Mouse (Mus musculus) embryonic facial prominence, embryonic 10.5 days (tissue): Measurements from ENCODE around the gene Gba. TPM values are rescaled to one million over a fixed set of nuclear protein-coding genes. Genes with fewer than 3 reads are reported as not detected.

Experiments used
- DNase-seq: peaks from one replicate; pipeline ENCODE4 v3.0.0-alpha.2; 2017; ENCODE audit warnings: low spot score
- H3K27ac ChIP-seq: fragments of 300-500 bp; sonication (generic); replicated peaks from 2 replicates; pipeline ENCODE4 v1.5.1; 2016; ENCODE audit warnings: mild to moderate bottlenecking
- H3K27me3 ChIP-seq: fragments of 300-500 bp; sonication (generic); replicated peaks from 2 replicates; pipeline ENCODE4 v1.6.1; 2016; ENCODE audit warnings: low read depth, mild to moderate bottlenecking; ENCODE audit not compliant: poor library complexity, severe bottlenecking
- H3K36me3 ChIP-seq: fragments of 300-500 bp; sonication (generic); replicated peaks from 2 replicates; pipeline ENCODE4 v1.6.1; 2016; ENCODE audit warnings: mild to moderate bottlenecking, moderate library complexity
- H3K4me1 ChIP-seq: fragments of 300-500 bp; sonication (generic); 2 replicates; pipeline ENCODE4 v1.6.1; 2016
- H3K4me3 ChIP-seq: fragments of 300-500 bp; sonication (generic); 2 replicates; pipeline ENCODE4 v1.5.1; 2016; ENCODE audit warnings: mild to moderate bottlenecking, moderate library complexity
- H3K9me3 ChIP-seq: fragments of 300-500 bp; sonication (generic); 2 replicates; pipeline ENCODE4 v1.6.1; 2016; ENCODE audit warnings: mild to moderate bottlenecking
- WGBS: fragments of 180-500 bp; shearing (Covaris S2); methylation state at CpG from one replicate; pipeline ENCODE4 v1.1.7; 2016; 5-methylcytosine and 5-hydroxymethylcytosine counted together
- polyA plus RNA-seq: library from polyadenylated mRNA; unstranded; fragments of >200 nt; fragmentation: Nextera tagmentation; extraction: Ambion mirVana; gene quantifications from 2 replicates; pipeline ENCODE4 v1.2.1, GENCODE M21; 2016

The Gba gene
- polyA plus RNA-seq, 1 experiment from 2014 or later: 33.9 TPM

DNA sequence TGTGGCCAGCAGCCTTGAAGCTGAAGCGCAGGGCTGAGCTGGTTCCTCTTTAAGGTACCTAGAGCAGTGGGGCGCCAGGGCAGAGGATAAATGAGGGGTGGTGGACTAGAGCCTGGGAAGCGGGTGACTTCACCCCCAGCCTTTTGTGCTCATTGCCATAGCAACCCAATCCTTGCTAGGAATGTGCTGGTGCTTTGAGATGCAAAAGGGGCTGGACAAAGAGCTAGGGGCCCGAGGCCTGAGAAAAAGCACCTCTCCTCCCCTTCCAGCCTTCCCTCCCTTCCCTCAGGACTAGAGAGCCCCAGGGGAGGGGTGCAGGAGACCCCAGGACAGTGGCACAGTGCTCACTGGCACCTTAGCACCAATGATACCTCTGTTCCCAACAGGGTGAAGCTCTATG lies 23.2 kb downstream of the Gba start:
- 16% methylated on average over 4 of the region's 4 CpGs for WGBS
- Histone ChIP-seq H3K9me3 (no peaks in the 10 kb centered on the region), H3K4me1 (peaks cover 72% of the 10 kb centered on the region), H3K27me3 (peaks cover 38% of the 10 kb centered on the region), H3K4me3 (peak overlapping the region; percentile 78), H3K27ac (peak overlapping the region; percentile 93), H3K36me3 (peaks cover 47% of the 10 kb centered on the region)
- peak; percentile 65 for DNase-seq

GRCm38 (mm10) chr3:89226361-89226760 lies 23.6 kb downstream of the Gba start:
- Histone ChIP-seq H3K27ac (peak overlapping the region; percentile 93), H3K4me3 (peak overlapping the region; percentile 78), H3K27me3 (peaks cover 43% of the 10 kb centered on the region), H3K36me3 (peaks cover 43% of the 10 kb centered on the region), H3K9me3 (no peaks in the 10 kb centered on the region), H3K4me1 (peaks cover 67% of the 10 kb centered on the region)
- WGBS: 11% methylated on average over 11 of the region's 11 CpGs
- peak; percentile 34 for DNase-seq

- Histone ChIP-seq H3K9me3 (no peaks in the 10 kb centered on the region), H3K4me3 (peak within 1 kb of the TSS; percentile 78), H3K27ac (peak within 1 kb of the TSS; percentile 93), H3K4me1 (peaks cover 70% of the 10 kb centered on the region), H3K27me3 (peaks cover 48% of the 10 kb centered on the region), H3K36me3 (peaks cover 37% of the 10 kb centered on the region)
- WGBS: 2% methylated on average over 21 of the region's 21 CpGs
- DNase-seq: no peak
These were observed 24.2 kb downstream of the Gba start, which contains the start of gene Mtx1 for GRCm38 (mm10) chr3:89226900-89227299. Gene Mtx1 (minus strand): TSS chr3:89227088.

DNA sequence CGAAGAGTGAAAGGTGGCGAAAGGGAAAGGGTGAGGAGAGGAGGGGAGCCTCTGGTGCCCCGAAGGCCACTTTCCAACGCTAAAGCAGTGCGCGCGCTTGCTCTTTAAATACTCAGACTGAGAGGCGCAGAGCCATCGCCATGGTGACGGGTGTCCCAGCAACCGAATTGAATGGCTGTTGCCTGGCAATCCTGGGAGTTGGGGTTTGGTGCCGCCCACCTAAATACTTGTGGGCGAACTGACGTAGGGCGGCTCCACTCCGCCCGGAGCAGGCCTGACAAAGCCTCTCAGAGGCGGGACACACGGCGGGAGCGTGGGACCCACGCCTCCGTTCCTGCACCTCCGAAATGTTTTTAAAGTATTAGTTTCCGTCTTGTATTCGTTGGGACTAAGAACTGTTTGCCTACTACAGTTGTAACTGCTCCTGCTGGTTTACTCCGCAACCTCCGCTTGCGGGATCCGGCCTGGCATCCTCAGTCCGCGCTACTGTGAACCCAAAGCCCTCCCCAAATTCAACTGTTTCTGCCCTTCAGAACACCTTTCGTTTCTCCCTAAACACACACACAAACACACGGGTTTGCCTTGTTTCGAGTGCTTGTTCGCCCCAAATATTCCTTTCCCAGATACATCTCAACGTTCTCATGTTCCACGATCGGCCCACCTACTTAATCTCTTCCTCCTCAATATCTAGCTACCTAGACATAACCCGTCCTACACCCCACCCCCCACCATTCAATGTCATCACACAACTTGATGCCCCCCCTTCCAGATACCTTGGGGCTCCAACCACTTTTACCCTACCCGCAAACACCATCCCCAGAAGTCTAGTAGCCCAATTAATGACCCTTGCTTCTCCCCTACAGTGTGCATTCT lies 24.8 kb downstream of the Gba start:
- Histone ChIP-seq H3K27ac (peak overlapping the region; percentile 93), H3K4me1 (peaks cover 76% of the 10 kb centered on the region), H3K27me3 (peaks cover 52% of the 10 kb centered on the region), H3K4me3 (peak overlapping the region; percentile 78), H3K36me3 (peaks cover 31% of the 10 kb centered on the region), H3K9me3 (no peaks in the 10 kb centered on the region)
- peak; percentile 95 for DNase-seq
- 3% methylated on average over 41 of the region's 41 CpGs for WGBS

DNA sequence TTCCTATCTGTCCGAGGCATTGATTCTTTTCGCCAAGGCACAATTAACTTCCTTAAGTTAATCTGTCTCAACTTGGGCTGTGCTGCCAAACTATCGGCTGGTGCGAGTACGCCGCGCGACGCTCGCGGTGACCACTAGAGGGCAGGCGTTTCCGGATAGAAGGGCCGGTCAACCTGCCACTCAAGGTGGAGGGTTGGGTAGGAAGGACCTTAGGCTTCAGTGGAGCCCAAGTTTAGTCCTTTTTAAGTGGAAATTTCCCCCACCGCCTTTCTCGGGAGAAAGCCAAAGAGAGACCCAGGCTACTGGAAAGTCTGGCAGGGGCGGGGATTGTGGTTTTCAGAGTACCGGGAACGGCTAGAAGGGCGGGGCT lies 25.4 kb downstream of the Gba start:
- Histone ChIP-seq H3K27ac (peak overlapping the region; percentile 93), H3K36me3 (peaks cover 25% of the 10 kb centered on the region), H3K4me1 (peaks cover 76% of the 10 kb centered on the region), H3K9me3 (no peaks in the 10 kb centered on the region), H3K4me3 (peak overlapping the region; percentile 78), H3K27me3 (peaks cover 58% of the 10 kb centered on the region)
- DNase-seq: peak; percentile 92
- WGBS: under 1% methylated on average over 20 of the region's 20 CpGs

DNA sequence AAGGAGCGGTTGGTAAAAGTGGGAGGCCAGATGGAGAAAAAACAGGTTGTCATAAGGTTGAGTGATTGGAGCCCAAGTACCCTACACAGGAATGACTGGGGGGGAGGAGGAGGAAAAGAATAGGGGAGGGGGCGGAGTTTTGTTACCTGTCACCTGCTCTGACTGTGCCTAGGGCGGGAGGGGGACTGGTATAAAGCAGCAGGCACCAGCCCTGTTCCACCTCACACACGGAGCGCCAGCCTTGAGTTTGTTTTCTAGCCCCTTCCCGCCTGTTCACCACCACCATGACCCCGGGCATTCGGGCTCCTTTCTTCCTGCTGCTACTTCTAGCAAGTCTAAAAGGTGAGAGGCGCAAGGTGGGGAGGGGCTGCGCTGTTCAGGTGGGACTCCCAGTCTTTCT lies 26.1 kb downstream of the Gba start, which contains the start of gene Muc1:
TSS of gene Muc1 (plus strand) at position 222 of the 400 bp plus-strand sequence.
- WGBS: 20% methylated on average over 10 of the region's 10 CpGs
- peaks cover 59% of the 10 kb centered on the region for H3K27me3 ChIP-seq
- H3K4me1 ChIP-seq: peaks cover 72% of the 10 kb centered on the region
- peak within 1 kb of the TSS; percentile 93 for H3K27ac ChIP-seq
- peak within 1 kb of the TSS; percentile 78 for H3K4me3 ChIP-seq
- no peak for DNase-seq
- no peaks in the 10 kb centered on the region for H3K9me3 ChIP-seq
- H3K36me3 ChIP-seq: peaks cover 18% of the 10 kb centered on the region

- peaks cover 59% of the 10 kb centered on the region for H3K27me3 ChIP-seq
- WGBS: 61% methylated on average over 4 of the region's 4 CpGs
- no peak for DNase-seq
- H3K36me3 ChIP-seq: peaks cover 16% of the 10 kb centered on the region
- H3K4me3 ChIP-seq: 0 out of 2 replicates have a peak overlapping the region, but pooled peaks have one; percentile 78
- H3K4me1 ChIP-seq: peaks cover 67% of the 10 kb centered on the region
- H3K9me3 ChIP-seq: no peaks in the 10 kb centered on the region
- no peak overlapping the region for H3K27ac ChIP-seq
These were observed 26.5 kb downstream of the Gba start for GRCm38 (mm10) chr3:89229276-89229675.

GRCm38 (mm10) chr3:89230561-89230960 lies 27.8 kb downstream of the Gba start:
- WGBS: 86% methylated on average over 2 of the region's 2 CpGs

DNA sequence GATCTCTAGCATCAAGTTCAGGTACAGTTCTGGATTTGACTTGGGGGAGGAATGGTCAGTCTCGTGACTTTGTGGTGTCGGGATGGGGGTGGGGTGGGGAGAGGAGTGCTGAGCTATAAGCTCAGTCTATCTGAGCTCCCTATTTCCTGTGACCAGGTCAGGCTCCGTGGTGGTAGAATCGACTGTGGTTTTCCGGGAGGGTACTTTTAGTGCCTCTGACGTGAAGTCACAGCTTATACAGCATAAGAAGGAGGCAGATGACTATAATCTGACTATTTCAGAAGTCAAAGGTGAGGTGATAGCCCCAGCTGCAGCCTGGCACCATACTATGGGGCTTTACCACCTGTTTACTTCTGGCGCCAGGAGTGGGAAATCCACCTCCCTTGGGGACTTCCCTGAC lies 28.6 kb downstream of the Gba start:
- H3K4me1 ChIP-seq: peaks cover 47% of the 10 kb centered on the region
- 75% methylated on average over 7 of the region's 7 CpGs for WGBS
- peaks cover 16% of the 10 kb centered on the region; the same call in 1 of the 2 replicates for H3K36me3 ChIP-seq
- no peak overlapping the region for H3K4me3 ChIP-seq
- no peak for DNase-seq
- peaks cover 58% of the 10 kb centered on the region for H3K27me3 ChIP-seq
- H3K9me3 ChIP-seq: no peaks in the 10 kb centered on the region
- H3K27ac ChIP-seq: no peak overlapping the region

More at GRCm38 (mm10) chr3:89230561-89230960, 27.8 kb downstream of the Gba start:
- no peak for DNase-seq
- peaks cover 63% of the 10 kb centered on the region for H3K27me3 ChIP-seq
- H3K9me3 ChIP-seq: no peaks in the 10 kb centered on the region
- H3K27ac ChIP-seq: no peak overlapping the region
- peaks cover 54% of the 10 kb centered on the region for H3K4me1 ChIP-seq
- H3K36me3 ChIP-seq: peaks cover 12% of the 10 kb centered on the region
- H3K4me3 ChIP-seq: no peak overlapping the region

- Histone ChIP-seq H3K4me3 (no peak overlapping the region), H3K4me1 (peaks cover 42% of the 10 kb centered on the region), H3K27ac (no peak overlapping the region), H3K36me3 (peaks cover 16% of the 10 kb centered on the region; the same call in 1 of the 2 replicates), H3K9me3 (no peaks in the 10 kb centered on the region), H3K27me3 (peaks cover 58% of the 10 kb centered on the region)
- DNase-seq: no peak
- 70% methylated on average over 16 of the region's 16 CpGs for WGBS
These were observed 29.1 kb downstream of the Gba start for GRCm38 (mm10) chr3:89231772-89232275.

GRCm38 (mm10) chr3:89232614-89233013 lies 29.9 kb downstream of the Gba start:
- 54% methylated on average over 6 of the region's 6 CpGs for WGBS
- Histone ChIP-seq H3K27ac (no peak overlapping the region), H3K4me3 (no peak overlapping the region), H3K9me3 (no peaks in the 10 kb centered on the region), H3K36me3 (peaks cover 22% of the 10 kb centered on the region), H3K4me1 (peaks cover 35% of the 10 kb centered on the region), H3K27me3 (peaks cover 58% of the 10 kb centered on the region)
- no peak for DNase-seq

DNA sequence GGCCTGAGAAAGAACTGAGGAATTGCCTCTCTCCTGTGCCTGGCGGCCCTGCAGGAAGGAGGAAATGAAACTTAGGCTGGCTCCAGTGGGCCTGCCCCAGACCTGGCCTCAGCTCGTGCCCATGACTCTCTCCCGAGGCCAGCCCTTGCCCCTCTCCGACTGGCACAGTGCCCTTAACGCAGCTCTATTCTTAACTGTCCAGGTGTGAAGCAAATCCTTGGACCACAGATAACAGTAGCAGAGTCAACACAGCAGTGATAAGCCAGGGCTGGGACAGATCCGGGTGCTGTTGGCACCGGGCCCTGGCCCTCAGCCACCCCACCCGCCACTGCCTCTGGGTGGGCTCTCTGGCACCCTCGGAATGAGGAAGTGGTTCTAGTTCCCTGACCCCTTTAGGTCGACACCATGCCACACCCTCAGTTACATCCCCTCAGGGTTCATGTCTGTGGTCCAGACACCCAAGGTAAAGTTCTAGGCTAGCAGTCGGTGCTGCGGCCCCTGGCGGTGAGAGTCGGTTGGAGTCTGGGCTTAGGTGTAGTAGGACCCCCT lies 30.9 kb downstream of the Gba start:
- no peak for DNase-seq
- Histone ChIP-seq H3K36me3 (peaks cover 32% of the 10 kb centered on the region), H3K9me3 (no peaks in the 10 kb centered on the region), H3K27ac (no peak overlapping the region), H3K4me1 (peaks cover 29% of the 10 kb centered on the region), H3K27me3 (peaks cover 57% of the 10 kb centered on the region), H3K4me3 (no peak overlapping the region)
- WGBS: 84% methylated on average over 14 of the region's 14 CpGs
